Mouse (Mus musculus) intestine, embryonic 16.5 days (tissue): ENCODE data around the gene Xpnpep2. TPM values are rescaled to one million over a fixed set of nuclear protein-coding genes. Genes with fewer than 3 reads are reported as not detected.

Source experiments
- ATAC-seq: fragments of 200-750 bp; cut with Nextera tagmentation; 2 replicates; pipeline ENCODE4 v1.8.0; 2017; ENCODE audit warnings: moderate TSS enrichment, moderate library complexity
- H3K27ac ChIP-seq: fragments of 300-500 bp; sonication (generic); 2 replicates; pipeline ENCODE4 v1.5.1; 2014; ENCODE audit warnings: mild to moderate bottlenecking, low read length
- H3K27me3 ChIP-seq: fragments of 300-500 bp; sonication (generic); replicated peaks from 2 replicates; pipeline ENCODE4 v1.6.1; 2014; ENCODE audit warnings: low read length, control low read depth, mixed read lengths; ENCODE audit not compliant: control insufficient read depth, insufficient read depth
- H3K36me3 ChIP-seq: fragments of 300-500 bp; sonication (generic); 2 replicates; pipeline ENCODE4 v1.6.1; 2014; ENCODE audit warnings: low read length, control low read depth; ENCODE audit not compliant: control insufficient read depth, insufficient read depth
- H3K4me1 ChIP-seq: fragments of 300-500 bp; sonication (generic); 2 replicates; pipeline ENCODE4 v1.6.1; 2014; ENCODE audit warnings: low read length, control low read depth, mixed read lengths; ENCODE audit not compliant: control insufficient read depth, insufficient read depth
- H3K4me2 ChIP-seq: fragments of 300-500 bp; sonication (generic); 2 replicates; pipeline ENCODE4 v1.6.1; 2014; ENCODE audit warnings: low read depth, low read length, control low read depth
- H3K4me3 ChIP-seq: fragments of 300-500 bp; sonication (generic); 2 replicates; pipeline ENCODE4 v1.5.1; 2014; ENCODE audit warnings: mild to moderate bottlenecking, low read length
- H3K9ac ChIP-seq: fragments of 300-500 bp; sonication (generic); 2 replicates; pipeline ENCODE4 v1.6.1; 2014; ENCODE audit warnings: low read depth, low read length
- H3K9me3 ChIP-seq: fragments of 300-500 bp; sonication (generic); 2 replicates; pipeline ENCODE4 v1.6.1; 2016; ENCODE audit warnings: low read length, control low read depth; ENCODE audit not compliant: control insufficient read depth
- WGBS: fragments of 180-500 bp; shearing (Covaris S2); extraction: QIAGEN DNeasy Blood & Tissue Kit; methylation state at CpG from one replicate; pipeline ENCODE4 v1.1.7; 2014; 5-methylcytosine and 5-hydroxymethylcytosine counted together
- polyA plus RNA-seq: library from polyadenylated mRNA; unstranded; fragments of >200 nt; fragmentation: Nextera tagmentation; extraction: Ambion mirVana; gene quantifications from 2 replicates; pipeline ENCODE4 v1.2.1, GENCODE M21; 2015

Gene Xpnpep2
- polyA plus RNA-seq = 5.9 and 6.8 TPM in 2 replicates

- Histone ChIP-seq H3K36me3 (no peaks in the 10 kb centered on the region), H3K9ac (no peak within 1 kb of the TSS), H3K4me2 (peak within 1 kb of the TSS; percentile 32), H3K9me3 (no peaks in the 10 kb centered on the region), H3K4me3 (no peak within 1 kb of the TSS), H3K27ac (peak within 1 kb of the TSS; percentile 35; the same call in 1 of the 2 replicates), H3K4me1 (0 out of 2 replicates have a peak, but pooled peaks cover 3% of the 10 kb centered on the region), H3K27me3 (no peaks in the 10 kb centered on the region)
- WGBS = 47% methylated on average over 6 of the region's 6 CpGs
- ATAC-seq = peak; percentile 95
Observed at GRCm38 (mm10) chrX:48108394-48109315, at the start of gene Xpnpep2. TSS of gene Xpnpep2 (plus strand) at chrX:48108725.

- Histone ChIP-seq H3K4me3 (no peak overlapping the region), H3K36me3 (no peaks in the 10 kb centered on the region), H3K4me2 (no peak overlapping the region), H3K9ac (no peak overlapping the region), H3K27ac (no peak overlapping the region), H3K9me3 (no peaks in the 10 kb centered on the region), H3K4me1 (no peaks in the 10 kb centered on the region), H3K27me3 (no peaks in the 10 kb centered on the region)
- 75% methylated on average over 4 of the region's 4 CpGs for WGBS
- ATAC-seq = no peak
Observed at GRCm38 (mm10) chrX:48062481-48062880, 46.0 kb upstream of the Xpnpep2 start.

- H3K27ac ChIP-seq = no peak overlapping the region
Observed at GRCm38 (mm10) chrX:48064166-48064853, 44.2 kb upstream of the Xpnpep2 start.

GRCm38 (mm10) chrX:48066891-48067290 is 41.6 kb upstream of the Xpnpep2 start:
- no peak for ATAC-seq
- no peak overlapping the region for H3K4me3 ChIP-seq
- no peak overlapping the region for H3K4me2 ChIP-seq
- H3K27ac ChIP-seq = no peak overlapping the region
- WGBS = 76% methylated on average over 3 of the region's 3 CpGs
- H3K27me3 ChIP-seq = peaks cover 7% of the 10 kb centered on the region
- H3K9me3 ChIP-seq = no peaks in the 10 kb centered on the region
- no peak overlapping the region for H3K9ac ChIP-seq
- H3K4me1 ChIP-seq = no peaks in the 10 kb centered on the region
- no peaks in the 10 kb centered on the region for H3K36me3 ChIP-seq

More at GRCm38 (mm10) chrX:48064166-48064853, 44.2 kb upstream of the Xpnpep2 start:
- H3K9me3 ChIP-seq = no peaks in the 10 kb centered on the region
- H3K4me3 ChIP-seq = no peak overlapping the region
- no peaks in the 10 kb centered on the region for H3K36me3 ChIP-seq
- no peak overlapping the region for H3K9ac ChIP-seq
- H3K4me2 ChIP-seq = no peak overlapping the region
- ATAC-seq = no peak
- H3K4me1 ChIP-seq = no peaks in the 10 kb centered on the region
- no peaks in the 10 kb centered on the region for H3K27me3 ChIP-seq
- 34% methylated on average over 5 of the region's 5 CpGs for WGBS

GRCm38 (mm10) chrX:48071961-48072360 is 36.6 kb upstream of the Xpnpep2 start:
- no peak overlapping the region for H3K4me3 ChIP-seq
- H3K9me3 ChIP-seq = no peaks in the 10 kb centered on the region
- peaks cover 13% of the 10 kb centered on the region for H3K27me3 ChIP-seq
- H3K9ac ChIP-seq = no peak overlapping the region
- no peak overlapping the region for H3K4me2 ChIP-seq
- no peak for ATAC-seq
- H3K27ac ChIP-seq = no peak overlapping the region
- WGBS = 25% methylated on average over 3 of the region's 3 CpGs
- no peaks in the 10 kb centered on the region for H3K4me1 ChIP-seq
- no peaks in the 10 kb centered on the region for H3K36me3 ChIP-seq

GRCm38 (mm10) chrX:48072401-48072800 is 36.1 kb upstream of the Xpnpep2 start:
- Histone ChIP-seq H3K4me3 (no peak overlapping the region), H3K27me3 (peaks cover 13% of the 10 kb centered on the region), H3K9ac (no peak overlapping the region), H3K36me3 (no peaks in the 10 kb centered on the region), H3K4me2 (no peak overlapping the region), H3K9me3 (no peaks in the 10 kb centered on the region), H3K27ac (no peak overlapping the region), H3K4me1 (no peaks in the 10 kb centered on the region)
- ATAC-seq = no peak
- 36% methylated on average over 5 of the region's 5 CpGs for whole genome bisulfite sequencing

- H3K4me3 ChIP-seq = no peak overlapping the region
- no peak overlapping the region for H3K4me2 ChIP-seq
- peaks cover 13% of the 10 kb centered on the region for H3K27me3 ChIP-seq
- no peak for ATAC-seq
- WGBS = 87% methylated on average over 3 of the region's 3 CpGs
- H3K4me1 ChIP-seq = no peaks in the 10 kb centered on the region
- no peak overlapping the region for H3K9ac ChIP-seq
- no peak overlapping the region for H3K27ac ChIP-seq
- H3K36me3 ChIP-seq = no peaks in the 10 kb centered on the region
- H3K9me3 ChIP-seq = no peaks in the 10 kb centered on the region
Observed at GRCm38 (mm10) chrX:48074691-48075090, 33.8 kb upstream of the Xpnpep2 start.

- Histone ChIP-seq H3K9ac (no peak overlapping the region), H3K27ac (no peak overlapping the region), H3K4me3 (no peak overlapping the region), H3K4me2 (no peak overlapping the region), H3K36me3 (no peaks in the 10 kb centered on the region), H3K9me3 (no peaks in the 10 kb centered on the region), H3K4me1 (no peaks in the 10 kb centered on the region), H3K27me3 (peaks cover 5% of the 10 kb centered on the region; the same call in 1 of the 2 replicates)
- no peak for ATAC-seq
- WGBS = 84% methylated on average over 4 of the region's 4 CpGs
Observed at GRCm38 (mm10) chrX:48076806-48077425, 31.6 kb upstream of the Xpnpep2 start.

GRCm38 (mm10) chrX:48082364-48082763 is 26.2 kb upstream of the Xpnpep2 start:
- no peak for ATAC-seq

More at GRCm38 (mm10) chrX:48082364-48082763, 26.2 kb upstream of the Xpnpep2 start:
- WGBS = 68% methylated on average over 5 of the region's 5 CpGs
- Histone ChIP-seq H3K9ac (no peak overlapping the region), H3K4me3 (no peak overlapping the region), H3K4me1 (no peaks in the 10 kb centered on the region), H3K4me2 (no peak overlapping the region), H3K27ac (no peak overlapping the region), H3K9me3 (no peaks in the 10 kb centered on the region), H3K27me3 (no peaks in the 10 kb centered on the region), H3K36me3 (no peaks in the 10 kb centered on the region)
